ENCODE assay signal across 11 mouse cellular contexts in the genomic region with DNA sequence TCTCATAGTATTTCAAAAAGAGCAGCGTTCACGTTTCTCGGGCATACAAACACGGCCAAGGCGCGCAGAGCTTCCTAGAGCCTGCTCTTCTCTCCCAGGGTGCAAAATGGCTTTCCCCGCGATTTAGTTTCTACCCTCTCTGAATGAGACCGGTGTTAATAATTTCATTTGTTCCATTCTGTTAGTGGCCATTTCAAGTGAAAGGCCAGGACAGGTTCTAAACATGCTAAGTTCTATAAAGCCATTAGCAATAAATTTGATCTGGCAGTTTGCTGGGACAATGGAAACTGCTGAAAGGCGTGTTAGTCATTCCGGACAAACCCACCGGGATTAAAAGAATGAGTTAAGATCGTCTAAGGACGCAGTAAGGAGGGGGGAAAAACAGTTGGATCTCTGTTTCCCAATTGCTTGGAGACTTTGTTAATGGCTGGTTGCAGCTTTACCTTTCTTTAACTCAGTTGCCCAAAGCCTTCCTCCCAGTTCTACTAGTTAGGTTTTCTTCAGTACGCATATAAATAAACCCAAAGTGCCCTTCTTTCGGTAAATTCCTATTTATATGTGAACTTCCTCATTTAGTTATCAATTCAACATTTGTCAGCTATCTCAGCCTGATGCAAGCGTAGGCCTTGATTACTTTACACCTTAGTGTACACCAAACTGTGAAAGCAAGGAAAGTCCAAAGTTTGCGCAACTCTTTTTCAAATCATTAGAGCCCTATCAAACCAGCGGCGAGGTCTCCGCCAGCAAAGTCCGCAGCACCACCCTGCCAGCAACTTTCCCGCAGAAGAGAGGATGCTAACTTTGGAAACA. TPM values are rescaled to one million over a fixed set of nuclear protein-coding genes. Genes with fewer than 3 reads are reported as not detected.
DNase-seq lines count a peak whose midpoint lies in the region; ATAC-seq and TF ChIP-seq lines count a peak whose summit lies in the region.
"Had no signal": no experiment of that assay in that cellular context is flagged by ENCODE, and none has a peak within 500 bp of the region (broad histone marks: within the 10 kb centered on the region; RNA-seq: fewer than 3 reads in every experiment).

No protein-coding gene starts in this region.

- DNase-seq in lung, embryonic 14.5 days, result peak; percentile 8
- DNase-seq in lung, postnatal 36 days, result no peak
- DNase-seq in gastrocnemius, postnatal 36 days, result no peak
- no peak for DNase-seq in layer of hippocampus, postnatal 10 days (ENCODE audit: low spot score in 2 of 2)
- no peak for DNase-seq in right cerebral cortex, postnatal 10 days (ENCODE audit: low spot score in 2 of 2)
- DNase-seq: adrenal gland, adult 8-10 months had no signal

- H3K4me2 ChIP-seq in lung, embryonic 14.5 days, result no peak overlapping the region
- no peak overlapping the region for H3K4me2 ChIP-seq in hindbrain, embryonic 13.5 days
- peak overlapping the region; percentile 60; the same call in 1 of the 2 replicates for H3K4me2 ChIP-seq in midbrain, embryonic 13.5 days (replicated peaks)

- no peak overlapping the region for H3K27ac ChIP-seq in lung, embryonic 14.5 days (ENCODE audit: low read depth)
- no peak overlapping the region for H3K27ac ChIP-seq in hindbrain, embryonic 13.5 days
- H3K27ac ChIP-seq in midbrain, embryonic 13.5 days, result no peak overlapping the region
- H3K27ac ChIP-seq: liver, embryonic 12.5 days had no signal

- intact Hi-C loops in gastrocnemius, postnatal 36 days (cut with DNase I), result no loop called here

- H3K4me3 ChIP-seq in lung, embryonic 14.5 days (ENCODE audit: low read depth, low read length), result no peak overlapping the region
- H3K4me3 ChIP-seq in hindbrain, embryonic 13.5 days, result peak overlapping the region; percentile 41; the same call in 1 of the 2 replicates
- H3K4me3 ChIP-seq in midbrain, embryonic 13.5 days (replicated peaks), result no peak overlapping the region

- no peaks in the 10 kb centered on the region; the same call in 1 of the 2 replicates for H3K4me1 ChIP-seq in lung, embryonic 14.5 days (ENCODE audit: insufficient read depth)
- H3K4me1 ChIP-seq in hindbrain, embryonic 13.5 days (replicated peaks), result peaks cover 13% of the 10 kb centered on the region
- H3K4me1 ChIP-seq in midbrain, embryonic 13.5 days (replicated peaks), result peaks cover 22% of the 10 kb centered on the region
- H3K4me1 ChIP-seq: liver, embryonic 12.5 days had no signal

- no peak for TF ChIP-seq CTCF in lung, embryonic 14.5 days (IDR thresholded peaks at IDR 0.05; ENCODE audit: low read depth)

- no peaks in the 10 kb centered on the region for H3K9me3 ChIP-seq in lung, embryonic 14.5 days (ENCODE audit: low read depth, low read length)
- H3K9me3 ChIP-seq in hindbrain, embryonic 13.5 days, result no peaks in the 10 kb centered on the region
- H3K9me3 ChIP-seq in midbrain, embryonic 13.5 days, result no peaks in the 10 kb centered on the region
- H3K9me3 ChIP-seq: liver, embryonic 12.5 days had no signal

- H3K36me3 ChIP-seq in lung, embryonic 14.5 days (ENCODE audit: insufficient read depth), result no peaks in the 10 kb centered on the region
- no peaks in the 10 kb centered on the region for H3K36me3 ChIP-seq in hindbrain, embryonic 13.5 days
- H3K36me3 ChIP-seq in midbrain, embryonic 13.5 days, result no peaks in the 10 kb centered on the region
- H3K36me3 ChIP-seq: liver, embryonic 12.5 days had no signal

- H3K9ac ChIP-seq in lung, embryonic 14.5 days, result no peak overlapping the region
- no peak overlapping the region for H3K9ac ChIP-seq in hindbrain, embryonic 13.5 days
- no peak overlapping the region for H3K9ac ChIP-seq in midbrain, embryonic 13.5 days (replicated peaks)
- H3K9ac ChIP-seq: liver, embryonic 12.5 days had no signal

- no peak for ATAC-seq in lung, embryonic 14.5 days (ENCODE audit: insufficient read depth)
- no peak for ATAC-seq in hindbrain, embryonic 13.5 days (ENCODE audit: low FRiP score)
- ATAC-seq in midbrain, embryonic 13.5 days, result no peak
- ATAC-seq: CD4-positive, CD25-positive, alpha-beta regulatory T cell, adult 4 months; liver, embryonic 12.5 days; Patski had no signal

- peaks cover 62% of the 10 kb centered on the region for H3K27me3 ChIP-seq in lung, embryonic 14.5 days (ENCODE audit: insufficient read depth, low read length)
- peaks cover 96% of the 10 kb centered on the region for H3K27me3 ChIP-seq in hindbrain, embryonic 13.5 days
- peaks cover 92% of the 10 kb centered on the region for H3K27me3 ChIP-seq in midbrain, embryonic 13.5 days

- WGBS in lung, embryonic 14.5 days, result 3% methylated on average over 23 of the region's 23 CpGs
- WGBS in hindbrain, embryonic 13.5 days, result 2% methylated on average over 23 of the region's 23 CpGs
- WGBS in midbrain, embryonic 13.5 days, result 1% methylated on average over 23 of the region's 23 CpGs

RNA-seq across cellular contexts. Expression of gene Dbx2, which starts 2.7 kb away (rescaled TPM):
- polyA plus RNA-seq in lung, embryonic 14.5 days (2014; fragmentation: Nextera tagmentation; extraction: Ambion mirVana), result not detected in 2 replicates
- polyA plus RNA-seq in hindbrain, embryonic 13.5 days (2015; fragmentation: Nextera tagmentation; extraction: Ambion mirVana), result 3.9 and 7.2 TPM in 2 replicates
- 0.49 and 1.5 TPM in 2 replicates for polyA plus RNA-seq in midbrain, embryonic 13.5 days (2015; fragmentation: Nextera tagmentation; extraction: Ambion mirVana)
- total RNA-seq in gastrocnemius, postnatal 36 days (2021), result not detected
- 10 to 100 TPM; 25.9 to 27.1 TPM for total RNA-seq in layer of hippocampus, postnatal 10 days (2021)
- total RNA-seq: adrenal gland, adult 8-10 months had no signal
- polyA plus RNA-seq: CD4-positive, CD25-positive, alpha-beta regulatory T cell, adult 4 months; liver, embryonic 12.5 days; Patski had no signal
